Mouse (Mus musculus): ENCODE measurements around the gene Gm14862. TPM values are rescaled to one million over a fixed set of nuclear protein-coding genes. Genes with fewer than 3 reads are reported as not detected.

The Gm14862 gene
- total and polyA plus RNA-seq, 2 experiments from 2014 or later: not detected

DNA sequence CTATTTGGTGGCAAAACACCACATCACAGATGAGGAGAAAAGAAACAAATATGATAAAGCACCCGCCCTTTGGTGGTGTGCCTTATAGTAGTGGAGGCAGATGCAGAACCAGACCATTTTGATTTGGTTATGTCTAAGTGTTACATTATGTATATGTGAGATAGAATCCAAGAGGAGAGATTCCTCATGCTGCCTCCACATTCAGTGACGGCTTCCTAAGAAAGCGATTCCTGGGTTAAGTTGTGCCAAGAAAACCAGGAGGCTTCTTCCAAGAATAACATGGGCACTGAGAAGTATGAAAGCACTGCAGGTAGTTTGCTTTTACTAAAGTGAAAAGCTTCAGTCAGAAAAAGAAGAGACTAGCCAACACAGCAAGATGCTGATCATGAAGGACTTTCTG lies 1.8 kb downstream of the Gm14862 start:
- no peak for DNase-seq (ENCODE audit: low spot score)
- no peak overlapping the region for H3K4me3 ChIP-seq (ENCODE audit: low read length)
- no peak overlapping the region for H3K4me2 ChIP-seq (ENCODE audit: low read depth, low read length)
- no peaks in the 10 kb centered on the region for H3K4me1 ChIP-seq (ENCODE audit: insufficient read depth, low read length)
- H3K9me3 ChIP-seq (ENCODE audit: low read length): no peaks in the 10 kb centered on the region
- TF ChIP-seq CTCF (IDR thresholded peaks at IDR 0.05; ENCODE audit: low read depth): no peak
- WGBS: 87% methylated on average over 3 of the region's 3 CpGs
- H3K27ac ChIP-seq: no peak overlapping the region
- ATAC-seq: no peak
- no peaks in the 10 kb centered on the region for H3K27me3 ChIP-seq (ENCODE audit: insufficient read depth, low read length)
- H3K36me3 ChIP-seq (ENCODE audit: insufficient read depth, low read length): no peaks in the 10 kb centered on the region
- no peak overlapping the region for H3K9ac ChIP-seq (replicated peaks; ENCODE audit: low read length)

DNA sequence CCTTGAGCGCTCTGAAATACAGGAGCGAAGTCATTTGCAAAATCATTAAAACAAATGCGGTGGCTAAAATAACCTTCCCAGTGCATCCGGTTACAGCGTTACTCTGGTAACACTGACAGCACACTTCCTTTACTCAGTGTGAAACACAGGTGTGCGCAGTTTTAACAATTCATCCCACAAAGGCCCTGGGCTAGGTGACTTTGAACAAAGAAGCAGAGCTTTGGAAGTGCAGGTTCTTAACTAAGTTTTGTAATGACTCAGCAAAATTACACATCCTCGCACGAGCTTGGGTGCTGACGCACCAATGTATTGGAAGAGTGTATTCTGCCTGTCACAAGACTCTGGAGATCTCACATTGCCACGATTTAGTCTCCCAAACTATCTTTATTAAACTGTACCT lies 2.7 kb downstream of the Gm14862 start:
- TF ChIP-seq CTCF (IDR thresholded peaks at IDR 0.05; ENCODE audit: low read depth): no peak
- no peak overlapping the region for H3K9ac ChIP-seq (replicated peaks; ENCODE audit: low read length)
- WGBS: 82% methylated on average over 10 of the region's 10 CpGs

DNA sequence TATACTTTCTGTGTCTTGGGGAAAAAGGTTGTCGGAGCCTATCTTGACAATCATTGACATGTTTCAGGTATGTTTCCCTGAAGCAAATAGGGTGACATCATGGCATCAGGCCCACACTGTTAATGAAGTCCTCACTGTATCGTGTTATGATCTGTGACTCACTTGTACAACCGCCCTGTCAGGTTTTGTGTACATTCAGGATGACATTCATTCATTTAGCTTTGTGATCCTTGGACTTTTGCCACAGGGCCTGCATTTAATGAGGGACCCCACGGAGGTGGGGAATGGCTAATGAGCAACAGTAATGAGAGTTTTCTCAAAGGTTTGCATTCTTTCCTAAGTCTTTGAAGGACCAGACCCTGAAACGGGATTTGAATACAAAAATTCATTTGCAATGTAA lies 7.8 kb downstream of the Gm14862 start:
- H3K4me3 ChIP-seq (ENCODE audit: low read length): no peak overlapping the region
- H3K4me2 ChIP-seq (ENCODE audit: low read depth, low read length): no peak overlapping the region
- WGBS: 53% methylated on average over 5 of the region's 5 CpGs
- DNase-seq (ENCODE audit: low spot score) (peak; percentile 25), ATAC-seq (0 out of 2 replicates have a peak, but pooled peaks have one; percentile 45)
- no peaks in the 10 kb centered on the region for H3K9me3 ChIP-seq (ENCODE audit: low read length)
- no peaks in the 10 kb centered on the region for H3K36me3 ChIP-seq (ENCODE audit: insufficient read depth, low read length)
- H3K4me1 ChIP-seq (ENCODE audit: insufficient read depth, low read length): no peaks in the 10 kb centered on the region
- no peak overlapping the region for H3K9ac ChIP-seq (replicated peaks; ENCODE audit: low read length)
- no peaks in the 10 kb centered on the region for H3K27me3 ChIP-seq (ENCODE audit: insufficient read depth, low read length)
- no peak for TF ChIP-seq CTCF (IDR thresholded peaks at IDR 0.05; ENCODE audit: low read depth)
- H3K27ac ChIP-seq: no peak overlapping the region

More for the DNA sequence above, 2.7 kb downstream of the Gm14862 start:
- Histone ChIP-seq H3K9me3 (ENCODE audit: low read length) (no peaks in the 10 kb centered on the region), H3K27ac (no peak overlapping the region), H3K4me1 (ENCODE audit: insufficient read depth, low read length) (no peaks in the 10 kb centered on the region), H3K4me2 (ENCODE audit: low read depth, low read length) (no peak overlapping the region), H3K4me3 (ENCODE audit: low read length) (no peak overlapping the region), H3K27me3 (ENCODE audit: insufficient read depth, low read length) (no peaks in the 10 kb centered on the region), H3K36me3 (ENCODE audit: insufficient read depth, low read length) (no peaks in the 10 kb centered on the region)
- DNase-seq (ENCODE audit: low spot score) (no peak), ATAC-seq (no peak)

DNA sequence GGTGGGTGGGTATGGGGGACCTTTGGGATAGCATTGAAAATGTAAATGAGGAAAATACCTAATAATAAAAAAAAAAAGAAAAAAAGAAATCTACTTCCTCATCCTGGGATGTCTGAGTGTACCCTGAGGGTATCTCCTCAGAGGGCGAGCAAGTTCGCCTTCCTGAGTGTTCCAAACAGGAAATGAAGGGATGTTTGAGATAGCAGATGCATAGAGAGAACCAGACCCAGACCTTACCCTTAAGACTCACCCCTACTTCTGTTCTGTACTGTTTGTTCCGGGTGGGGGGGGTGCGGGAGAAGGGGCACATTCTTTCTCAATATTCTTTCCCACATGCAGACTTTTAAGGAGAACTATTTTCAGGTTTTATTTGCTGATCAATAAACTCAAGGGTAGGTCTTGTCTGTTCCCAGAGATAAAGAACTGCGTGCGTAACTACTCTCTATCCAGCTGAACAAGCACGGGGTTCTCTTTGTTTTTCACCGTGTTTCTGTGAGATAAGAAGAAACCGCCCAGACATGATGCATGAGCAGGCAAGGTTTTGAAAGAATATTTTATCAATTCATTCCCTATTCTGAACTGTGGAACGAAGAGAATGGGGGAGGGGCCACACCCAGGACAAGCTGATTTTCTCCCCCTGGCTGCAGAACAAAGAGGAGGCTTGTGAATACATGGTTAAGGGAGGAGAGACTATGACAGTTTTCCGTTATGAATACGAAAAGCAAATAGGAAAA lies 11.9 kb downstream of the Gm14862 start:
- Histone ChIP-seq H3K4me2 (ENCODE audit: low read depth, low read length) (no peak overlapping the region), H3K9ac (replicated peaks; ENCODE audit: low read length) (no peak overlapping the region), H3K9me3 (ENCODE audit: low read length) (no peaks in the 10 kb centered on the region), H3K27ac (no peak overlapping the region), H3K27me3 (ENCODE audit: insufficient read depth, low read length) (no peaks in the 10 kb centered on the region), H3K36me3 (ENCODE audit: insufficient read depth, low read length) (no peaks in the 10 kb centered on the region), H3K4me1 (ENCODE audit: insufficient read depth, low read length) (no peaks in the 10 kb centered on the region), H3K4me3 (ENCODE audit: low read length) (no peak overlapping the region)
- peak; percentile 18; the same call in 1 of the 2 replicates for TF ChIP-seq CTCF (IDR thresholded peaks at IDR 0.05; ENCODE audit: low read depth)
- 66% methylated on average over 12 of the region's 12 CpGs for WGBS
- DNase-seq (ENCODE audit: low spot score) (peak; percentile 11), ATAC-seq (no peak; the same call in 1 of the 2 replicates)

DNA sequence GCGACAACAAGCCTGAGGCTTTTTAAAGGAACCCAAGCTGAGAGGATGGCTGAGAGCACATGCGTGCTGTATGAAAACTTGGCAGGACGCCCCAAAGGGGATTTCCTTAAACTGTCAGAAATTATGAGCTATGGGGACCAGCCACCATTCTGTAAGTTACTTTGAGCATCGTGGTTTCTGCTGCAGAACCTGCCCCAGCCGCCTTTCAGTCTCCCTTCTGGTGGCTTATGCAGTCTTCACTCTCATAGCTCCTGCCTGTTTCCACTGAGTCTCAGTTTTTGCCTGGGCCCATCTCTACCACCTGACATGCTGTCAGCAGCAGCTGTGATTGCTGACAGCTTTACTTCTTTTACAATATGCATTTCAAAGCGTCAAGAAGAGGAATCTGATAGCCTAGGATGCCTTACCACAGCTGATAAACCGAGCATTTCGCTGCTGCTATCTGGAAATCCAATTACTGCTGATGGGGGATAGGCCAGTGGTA lies 13.3 kb downstream of the Gm14862 start:
- Histone ChIP-seq H3K4me3 (ENCODE audit: low read length) (no peak overlapping the region), H3K4me1 (ENCODE audit: insufficient read depth, low read length) (no peaks in the 10 kb centered on the region), H3K27ac (no peak overlapping the region), H3K36me3 (ENCODE audit: insufficient read depth, low read length) (no peaks in the 10 kb centered on the region), H3K9me3 (ENCODE audit: low read length) (no peaks in the 10 kb centered on the region), H3K27me3 (ENCODE audit: insufficient read depth, low read length) (no peaks in the 10 kb centered on the region), H3K9ac (replicated peaks; ENCODE audit: low read length) (no peak overlapping the region), H3K4me2 (ENCODE audit: low read depth, low read length) (no peak overlapping the region)
- ATAC-seq: no peak
- DNase-seq (ENCODE audit: low spot score): peak; percentile 8
- 61% methylated on average over 8 of the region's 8 CpGs for WGBS
- TF ChIP-seq CTCF (IDR thresholded peaks at IDR 0.05; ENCODE audit: low read depth): no peak

DNA sequence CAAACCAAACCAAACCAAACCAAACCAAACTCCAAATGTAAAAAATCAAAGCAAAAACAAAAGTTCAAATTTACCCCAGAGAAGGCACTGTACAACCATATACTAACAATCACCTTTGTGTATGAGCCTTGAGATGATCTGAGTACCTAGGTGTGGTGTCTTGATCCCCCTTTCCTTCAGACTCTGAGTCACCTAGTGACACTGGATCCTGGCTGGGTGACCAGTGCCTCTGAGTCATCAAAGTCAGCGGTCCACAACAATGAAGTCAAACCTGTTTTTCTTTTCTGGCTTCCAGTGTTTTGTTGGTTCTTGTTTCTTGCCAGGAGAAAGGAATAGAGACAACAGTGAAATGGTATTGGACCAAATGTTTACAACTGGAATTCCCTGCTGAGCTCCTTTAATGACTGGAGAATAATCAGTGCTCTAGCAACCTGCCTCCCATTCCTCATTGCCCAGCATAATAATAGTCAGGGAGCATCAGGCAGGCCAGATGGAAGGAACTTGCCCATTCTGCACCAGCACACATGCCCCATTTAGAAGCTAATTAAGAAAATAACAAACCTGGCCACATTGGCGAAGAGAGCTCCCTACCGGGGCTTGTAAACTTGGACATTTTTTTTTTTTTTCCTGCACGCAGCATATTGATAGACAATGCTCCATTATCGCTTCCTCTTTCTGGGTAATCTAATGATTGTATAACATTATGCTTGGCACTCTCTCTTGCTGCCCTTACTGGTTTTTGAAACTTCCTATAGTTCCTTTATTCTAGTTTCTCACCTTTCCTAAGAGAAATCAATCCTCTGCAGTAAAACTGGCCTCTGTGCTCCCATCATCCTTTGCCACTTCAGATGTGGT lies 15.7 kb downstream of the Gm14862 start:
- H3K27me3 ChIP-seq (ENCODE audit: insufficient read depth, low read length): no peaks in the 10 kb centered on the region
- no peaks in the 10 kb centered on the region for H3K36me3 ChIP-seq (ENCODE audit: insufficient read depth, low read length)
- H3K4me2 ChIP-seq (ENCODE audit: low read depth, low read length): no peak overlapping the region
- no peak overlapping the region for H3K9ac ChIP-seq (replicated peaks; ENCODE audit: low read length)
- H3K27ac ChIP-seq: no peak overlapping the region
- ATAC-seq (no peak), DNase-seq (ENCODE audit: low spot score) (peak; percentile 17)
- WGBS: 66% methylated on average over 5 of the region's 5 CpGs
- no peaks in the 10 kb centered on the region for H3K4me1 ChIP-seq (ENCODE audit: insufficient read depth, low read length)
- H3K9me3 ChIP-seq (ENCODE audit: low read length): no peaks in the 10 kb centered on the region
- H3K4me3 ChIP-seq (ENCODE audit: low read length): no peak overlapping the region
- TF ChIP-seq CTCF (IDR thresholded peaks at IDR 0.05; ENCODE audit: low read depth): no peak
